Mouse (Mus musculus): Measurements from ENCODE around the gene Ak1. TPM values are rescaled to one million over a fixed set of nuclear protein-coding genes. Genes with fewer than 3 reads are reported as not detected.

Ak1 gene
- polyA plus RNA-seq, 1 experiment from 2014 or later = 46.6 TPM

GRCm38 (mm10) chr2:32646379-32647056 lies 25.0 kb downstream of the Ak1 start, which contains the start of gene Eng:
Eng (plus strand) TSS chr2:32646595.
- no peaks in the 10 kb centered on the region for H3K36me3 ChIP-seq
- WGBS = 61% methylated on average over 31 of the region's 31 CpGs
- H3K9ac ChIP-seq = peak within 1 kb of the TSS; percentile 40; the same call in 1 of the 2 replicates
- H3K27me3 ChIP-seq (replicated peaks) = no peaks in the 10 kb centered on the region
- no peak for ATAC-seq (ENCODE audit: low FRiP score, low read depth)
- peak within 1 kb of the TSS; percentile 16; the same call in 1 of the 2 replicates for H3K4me3 ChIP-seq
- peaks cover 3% of the 10 kb centered on the region; the same call in 1 of the 2 replicates for H3K4me1 ChIP-seq
- no peak within 1 kb of the TSS for H3K27ac ChIP-seq
- peak within 1 kb of the TSS; percentile 13; the same call in 1 of the 2 replicates for H3K4me2 ChIP-seq (replicated peaks)
- H3K9me3 ChIP-seq = no peaks in the 10 kb centered on the region

GRCm38 (mm10) chr2:32647366-32647765 lies 25.8 kb downstream of the Ak1 start:
- no peaks in the 10 kb centered on the region for H3K36me3 ChIP-seq
- H3K4me2 ChIP-seq (replicated peaks) = no peak overlapping the region

GRCm38 (mm10) chr2:32653764-32654163 lies 32.2 kb downstream of the Ak1 start:
- Histone ChIP-seq H3K27me3 (replicated peaks) (no peaks in the 10 kb centered on the region), H3K27ac (no peak overlapping the region), H3K4me3 (no peak overlapping the region), H3K4me1 (peaks cover 5% of the 10 kb centered on the region; the same call in 1 of the 2 replicates), H3K4me2 (replicated peaks) (no peak overlapping the region), H3K36me3 (no peaks in the 10 kb centered on the region), H3K9ac (no peak overlapping the region), H3K9me3 (no peaks in the 10 kb centered on the region)
- WGBS = 28% methylated on average over 7 of the region's 7 CpGs
- ATAC-seq (ENCODE audit: low FRiP score, low read depth) = no peak

More at GRCm38 (mm10) chr2:32647366-32647765, 25.8 kb downstream of the Ak1 start:
- no peak overlapping the region for H3K4me3 ChIP-seq
- H3K27ac ChIP-seq = no peak overlapping the region
- ATAC-seq (ENCODE audit: low FRiP score, low read depth) = no peak
- peaks cover 3% of the 10 kb centered on the region; the same call in 1 of the 2 replicates for H3K4me1 ChIP-seq
- no peaks in the 10 kb centered on the region for H3K27me3 ChIP-seq (replicated peaks)
- no peak overlapping the region for H3K9ac ChIP-seq
- no peaks in the 10 kb centered on the region for H3K9me3 ChIP-seq
- WGBS = 90% methylated on average over 7 of the region's 7 CpGs

GRCm38 (mm10) chr2:32654743-32655393 lies 33.3 kb downstream of the Ak1 start:
- Histone ChIP-seq H3K4me3 (no peak overlapping the region), H3K9ac (no peak overlapping the region), H3K27me3 (replicated peaks) (no peaks in the 10 kb centered on the region), H3K4me1 (peaks cover 5% of the 10 kb centered on the region; the same call in 1 of the 2 replicates), H3K27ac (no peak overlapping the region), H3K36me3 (no peaks in the 10 kb centered on the region), H3K9me3 (no peaks in the 10 kb centered on the region), H3K4me2 (replicated peaks) (no peak overlapping the region)
- WGBS = 68% methylated on average over 14 of the region's 14 CpGs
- ATAC-seq (ENCODE audit: low FRiP score, low read depth) = no peak

DNA sequence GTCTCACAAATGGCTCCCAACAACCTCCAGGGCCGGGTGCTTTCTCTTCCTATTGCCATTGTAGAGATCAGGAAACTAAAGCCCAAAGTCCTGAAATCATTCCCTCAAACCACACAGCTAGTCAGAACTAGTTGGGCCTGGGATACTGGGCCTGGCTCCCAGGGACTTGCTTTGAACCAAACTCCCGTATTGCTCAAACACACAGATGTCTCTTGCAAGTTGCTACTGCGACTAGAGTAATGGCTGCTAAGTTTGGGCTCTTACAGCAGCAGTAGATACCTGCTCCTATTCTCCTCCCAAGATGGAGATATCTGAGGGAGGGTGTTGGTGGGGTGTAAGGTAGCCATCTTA lies 33.8 kb downstream of the Ak1 start:
- Histone ChIP-seq H3K4me3 (no peak overlapping the region), H3K9me3 (no peaks in the 10 kb centered on the region), H3K36me3 (no peaks in the 10 kb centered on the region), H3K9ac (no peak overlapping the region), H3K4me2 (replicated peaks) (no peak overlapping the region), H3K27me3 (replicated peaks) (no peaks in the 10 kb centered on the region), H3K27ac (no peak overlapping the region), H3K4me1 (peaks cover 5% of the 10 kb centered on the region; the same call in 1 of the 2 replicates)
- no peak for ATAC-seq (ENCODE audit: low FRiP score, low read depth)
- 84% methylated on average over 3 of the region's 3 CpGs for WGBS

DNA sequence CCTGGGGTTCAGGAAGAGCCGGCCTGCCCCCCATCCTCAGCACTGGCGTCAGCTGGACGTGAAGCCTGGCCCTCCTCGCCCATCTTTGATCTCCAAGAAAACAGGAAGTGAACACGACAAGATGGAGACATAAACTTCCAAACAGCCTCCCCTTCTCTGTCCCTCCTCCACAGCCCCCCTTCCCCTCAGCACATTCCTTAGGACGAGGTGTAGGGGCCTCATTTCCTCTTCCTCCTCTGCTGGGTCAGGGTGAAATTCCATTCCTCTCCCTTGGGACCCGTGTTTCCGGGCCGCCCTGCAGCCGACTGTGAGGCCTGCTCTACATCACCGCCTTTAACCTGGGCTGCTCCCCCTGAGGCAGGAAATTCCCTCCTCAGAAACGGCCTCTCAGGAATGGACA lies 34.3 kb downstream of the Ak1 start:
- Histone ChIP-seq H3K9ac (no peak overlapping the region), H3K9me3 (no peaks in the 10 kb centered on the region), H3K4me1 (peaks cover 5% of the 10 kb centered on the region; the same call in 1 of the 2 replicates), H3K4me2 (replicated peaks) (no peak overlapping the region), H3K4me3 (no peak overlapping the region), H3K36me3 (no peaks in the 10 kb centered on the region), H3K27ac (no peak overlapping the region), H3K27me3 (replicated peaks) (no peaks in the 10 kb centered on the region)
- WGBS = 65% methylated on average over 12 of the region's 12 CpGs
- ATAC-seq (ENCODE audit: low FRiP score, low read depth) = no peak

- Histone ChIP-seq H3K9me3 (no peaks in the 10 kb centered on the region), H3K4me2 (replicated peaks) (no peak overlapping the region), H3K27ac (no peak overlapping the region), H3K36me3 (no peaks in the 10 kb centered on the region), H3K27me3 (replicated peaks) (no peaks in the 10 kb centered on the region), H3K4me3 (no peak overlapping the region), H3K4me1 (peaks cover 5% of the 10 kb centered on the region; the same call in 1 of the 2 replicates), H3K9ac (no peak overlapping the region)
- ATAC-seq (ENCODE audit: low FRiP score, low read depth) = no peak
- WGBS = 93% methylated on average over 2 of the region's 2 CpGs
Observed at GRCm38 (mm10) chr2:32658873-32659272, 37.3 kb downstream of the Ak1 start.

DNA sequence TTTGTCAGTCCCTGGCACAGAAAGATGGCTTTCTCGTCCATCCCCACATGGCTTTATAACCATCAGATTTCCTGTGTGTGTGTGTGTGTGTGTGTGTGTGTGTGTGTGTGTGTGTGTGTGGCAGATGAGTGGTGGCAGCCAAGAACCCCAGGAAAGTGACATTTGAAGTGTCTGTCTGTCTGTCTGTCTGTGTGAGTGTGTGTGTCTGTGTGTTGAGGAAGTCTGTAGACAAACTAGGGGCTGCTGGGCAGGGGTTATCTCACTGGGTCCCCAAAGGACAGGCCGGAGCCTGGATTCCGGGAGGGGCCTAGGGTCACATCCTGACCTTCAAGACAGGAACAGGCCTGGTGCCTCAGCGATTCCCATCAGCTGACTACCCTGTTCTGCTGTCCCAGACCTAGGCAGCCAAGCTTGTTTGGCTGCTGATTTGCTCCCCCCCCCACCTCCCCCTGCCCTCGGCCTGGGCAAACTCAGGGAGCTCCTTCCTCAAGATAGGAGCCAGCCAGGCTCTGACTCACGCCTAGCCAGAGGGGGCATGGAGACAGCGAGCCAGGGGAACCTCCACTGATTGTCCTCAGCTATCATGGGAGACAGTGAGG lies 40.0 kb downstream of the Ak1 start:
- 69% methylated on average over 7 of the region's 7 CpGs for WGBS

DNA sequence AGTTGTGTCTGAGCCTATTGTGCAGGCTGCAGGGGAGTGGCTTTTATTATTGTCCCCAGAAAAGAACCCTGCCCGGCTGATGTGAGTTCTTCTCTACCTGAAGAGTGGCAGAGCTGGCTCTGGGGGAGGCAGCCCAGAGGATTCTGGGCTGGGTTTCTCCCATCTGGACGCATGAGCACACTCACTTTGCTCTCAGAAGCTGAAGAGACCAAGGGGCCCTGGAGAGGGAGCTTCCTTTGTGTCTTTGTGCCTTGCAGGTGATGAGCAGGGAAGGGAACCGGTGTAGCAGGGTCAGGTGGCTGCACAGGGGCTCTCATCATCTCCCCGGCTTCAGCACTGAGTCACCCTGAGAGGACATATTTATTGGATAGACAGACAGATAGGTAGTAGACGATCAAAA lies 40.7 kb downstream of the Ak1 start:
- WGBS = 55% methylated on average over 5 of the region's 5 CpGs
- ATAC-seq (ENCODE audit: low FRiP score, low read depth) = no peak
- 0 out of 2 replicates have a peak overlapping the region, but pooled peaks have one; percentile 8 for H3K9ac ChIP-seq
- H3K4me1 ChIP-seq = no peaks in the 10 kb centered on the region
- no peak overlapping the region for H3K4me2 ChIP-seq (replicated peaks)
- H3K27me3 ChIP-seq (replicated peaks) = no peaks in the 10 kb centered on the region
- no peaks in the 10 kb centered on the region for H3K36me3 ChIP-seq
- no peak overlapping the region for H3K4me3 ChIP-seq
- no peaks in the 10 kb centered on the region for H3K9me3 ChIP-seq
- H3K27ac ChIP-seq = 0 out of 2 replicates have a peak overlapping the region, but pooled peaks have one; percentile 7

More for the DNA sequence above, 40.0 kb downstream of the Ak1 start:
- H3K27me3 ChIP-seq (replicated peaks) = no peaks in the 10 kb centered on the region
- no peaks in the 10 kb centered on the region for H3K4me1 ChIP-seq
- no peaks in the 10 kb centered on the region for H3K9me3 ChIP-seq
- no peak overlapping the region for H3K4me3 ChIP-seq
- ATAC-seq (ENCODE audit: low FRiP score, low read depth) = no peak
- no peaks in the 10 kb centered on the region for H3K36me3 ChIP-seq
- H3K27ac ChIP-seq = no peak overlapping the region
- H3K9ac ChIP-seq = 0 out of 2 replicates have a peak overlapping the region, but pooled peaks have one; percentile 8
- H3K4me2 ChIP-seq (replicated peaks) = no peak overlapping the region

DNA sequence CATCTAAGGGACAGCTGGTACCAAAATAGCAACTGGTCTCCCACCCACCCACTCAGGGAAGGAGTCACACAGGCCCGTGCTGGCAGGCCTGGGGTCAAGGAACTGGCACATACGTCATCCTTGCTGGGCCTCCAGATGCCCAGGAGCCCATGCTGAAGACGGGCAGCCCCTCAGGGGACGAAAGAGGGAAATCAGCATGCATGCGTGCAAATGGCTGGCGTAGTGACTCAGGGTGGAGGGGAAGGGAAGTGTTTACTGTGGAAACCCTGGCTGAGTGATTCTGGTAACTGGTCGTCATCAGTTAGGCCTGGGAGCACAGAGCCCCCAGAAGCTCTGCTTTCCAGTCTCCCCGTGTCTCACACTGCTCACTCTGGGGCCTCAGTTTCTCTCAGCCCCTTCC lies 43.8 kb downstream of the Ak1 start:
- H3K27me3 ChIP-seq (replicated peaks) = no peaks in the 10 kb centered on the region
- no peaks in the 10 kb centered on the region; the same call in 1 of the 2 replicates for H3K4me1 ChIP-seq
- H3K27ac ChIP-seq = no peak overlapping the region
- no peaks in the 10 kb centered on the region for H3K36me3 ChIP-seq
- no peak for ATAC-seq (ENCODE audit: low FRiP score, low read depth)
- H3K4me3 ChIP-seq = no peak overlapping the region
- WGBS = 69% methylated on average over 8 of the region's 8 CpGs
- no peak overlapping the region for H3K4me2 ChIP-seq (replicated peaks)
- H3K9me3 ChIP-seq = no peaks in the 10 kb centered on the region
- H3K9ac ChIP-seq = no peak overlapping the region

GRCm38 (mm10) chr2:32665853-32666252 lies 44.3 kb downstream of the Ak1 start:
- Histone ChIP-seq H3K4me1 (no peaks in the 10 kb centered on the region; the same call in 1 of the 2 replicates), H3K4me2 (replicated peaks) (no peak overlapping the region), H3K9ac (no peak overlapping the region), H3K27ac (no peak overlapping the region), H3K27me3 (replicated peaks) (no peaks in the 10 kb centered on the region), H3K9me3 (no peaks in the 10 kb centered on the region), H3K36me3 (no peaks in the 10 kb centered on the region), H3K4me3 (no peak overlapping the region)
- 89% methylated on average over 6 of the region's 6 CpGs for WGBS
- ATAC-seq (ENCODE audit: low FRiP score, low read depth) = no peak

DNA sequence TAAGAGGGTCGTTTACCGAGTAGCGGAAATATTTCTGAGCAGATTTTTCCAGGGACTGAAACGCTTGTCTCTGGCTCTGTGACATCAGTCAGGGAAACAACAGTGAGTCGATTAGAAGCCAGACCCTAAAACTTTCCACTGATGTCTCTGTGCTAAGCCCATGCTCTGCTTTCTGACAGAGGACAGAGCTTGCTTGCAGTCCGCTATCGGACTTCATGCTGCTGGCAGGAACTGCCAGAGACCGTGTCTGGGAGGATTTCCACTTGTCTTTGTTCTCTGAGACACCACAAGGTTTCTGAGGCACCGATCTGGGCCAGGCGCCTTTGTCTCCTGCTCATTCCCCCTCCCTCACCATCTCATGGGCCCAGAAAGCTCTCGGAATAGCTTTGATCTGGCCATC lies 46.2 kb downstream of the Ak1 start:
- H3K27ac ChIP-seq = no peak overlapping the region
- H3K9me3 ChIP-seq = no peaks in the 10 kb centered on the region
- WGBS = 35% methylated on average over 11 of the region's 11 CpGs
- ATAC-seq (ENCODE audit: low FRiP score, low read depth) = no peak
- H3K9ac ChIP-seq = no peak overlapping the region
- no peak overlapping the region for H3K4me2 ChIP-seq (replicated peaks)
- no peaks in the 10 kb centered on the region for H3K36me3 ChIP-seq
- H3K4me3 ChIP-seq = no peak overlapping the region
- H3K4me1 ChIP-seq = no peaks in the 10 kb centered on the region; the same call in 1 of the 2 replicates
- H3K27me3 ChIP-seq (replicated peaks) = no peaks in the 10 kb centered on the region
